Mouse (Mus musculus): ENCODE data around the gene Rnf141. TPM values are rescaled to one million over a fixed set of nuclear protein-coding genes. Genes with fewer than 3 reads are reported as not detected.

Gene Rnf141
- total and polyA plus RNA-seq, 2 experiments from 2014 or later = 26.4 to 59.9 TPM

DNA sequence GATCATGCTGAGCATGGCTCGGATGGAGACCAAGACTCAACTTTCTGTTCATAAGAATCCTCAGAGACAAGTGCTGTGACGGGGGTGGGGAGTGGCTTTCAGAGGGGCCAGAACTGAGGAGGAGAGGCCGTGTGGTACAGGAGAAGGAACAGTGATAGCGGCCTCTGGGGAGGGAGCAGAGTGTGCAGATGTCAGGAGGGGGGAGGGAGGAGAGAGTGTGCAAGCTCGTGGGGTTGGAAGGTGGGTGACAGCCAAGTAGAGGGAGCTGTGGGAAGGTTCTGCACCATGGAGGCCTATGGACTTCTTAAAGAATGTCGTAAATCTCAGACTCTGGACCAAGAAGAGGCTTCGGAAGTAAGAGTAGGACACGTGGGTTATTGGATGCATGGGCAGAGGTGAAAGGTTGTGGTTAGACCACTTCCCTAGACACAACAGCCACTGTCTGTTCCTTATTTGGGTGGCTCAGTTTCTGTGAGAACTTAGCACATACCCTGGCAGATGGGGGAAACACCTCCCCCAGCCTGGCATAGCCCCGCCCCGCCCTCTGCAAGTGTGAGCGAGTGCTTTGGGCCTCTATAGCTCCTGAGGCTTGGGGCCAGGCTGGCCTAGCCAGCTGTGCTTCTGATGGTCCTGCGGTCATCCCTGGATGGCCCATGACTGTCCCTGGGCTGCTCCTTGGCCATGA lies 47.7 kb downstream of the Rnf141 start:
- Histone ChIP-seq H3K4me2 (ENCODE audit: low read depth, low read length) (no peak overlapping the region), H3K9me3 (replicated peaks; ENCODE audit: control insufficient read depth, low read length) (no peaks in the 10 kb centered on the region), H3K36me3 (replicated peaks; ENCODE audit: control insufficient read depth, insufficient read depth, low read length) (peaks cover 10% of the 10 kb centered on the region), H3K27ac (ENCODE audit: low read depth) (no peak overlapping the region), H3K9ac (replicated peaks; ENCODE audit: low read depth, low read length) (no peak overlapping the region), H3K27me3 (ENCODE audit: control insufficient read depth, insufficient read depth, low read length) (no peaks in the 10 kb centered on the region), H3K4me1 (ENCODE audit: control insufficient read depth, insufficient read depth) (no peaks in the 10 kb centered on the region), H3K4me3 (ENCODE audit: low read depth, low read length) (no peak overlapping the region)
- DNase-seq (ENCODE audit: low spot score) (no peak), ATAC-seq (ENCODE audit: insufficient read depth, low read depth) (no peak)
- 67% methylated on average over 12 of the region's 12 CpGs for WGBS
- TF ChIP-seq CTCF (IDR thresholded peaks at IDR 0.05; ENCODE audit: low read depth) (no peak), EP300 (IDR thresholded peaks at IDR 0.05; ENCODE audit: low read depth) (no peak)

GRCm38 (mm10) chr7:110794722-110795121 lies 49.5 kb downstream of the Rnf141 start:
- H3K4me3 ChIP-seq (ENCODE audit: low read depth, low read length) = no peak overlapping the region
- H3K27me3 ChIP-seq (ENCODE audit: control insufficient read depth, insufficient read depth, low read length) = no peaks in the 10 kb centered on the region
- H3K4me1 ChIP-seq (ENCODE audit: control insufficient read depth, insufficient read depth) = no peaks in the 10 kb centered on the region
- no peak for TF ChIP-seq EP300 (IDR thresholded peaks at IDR 0.05; ENCODE audit: low read depth)
- TF ChIP-seq CTCF (IDR thresholded peaks at IDR 0.05; ENCODE audit: low read depth) = no peak
- H3K27ac ChIP-seq (ENCODE audit: low read depth) = no peak overlapping the region
- H3K36me3 ChIP-seq (replicated peaks; ENCODE audit: control insufficient read depth, insufficient read depth, low read length) = peaks cover 7% of the 10 kb centered on the region
- ATAC-seq (ENCODE audit: insufficient read depth, low read depth) (no peak), DNase-seq (ENCODE audit: low spot score) (no peak)
- 77% methylated on average over 4 of the region's 4 CpGs for WGBS
- H3K9me3 ChIP-seq (replicated peaks; ENCODE audit: control insufficient read depth, low read length) = no peaks in the 10 kb centered on the region
- H3K4me2 ChIP-seq (ENCODE audit: low read depth, low read length) = no peak overlapping the region
- H3K9ac ChIP-seq (replicated peaks; ENCODE audit: low read depth, low read length) = no peak overlapping the region

- WGBS = 89% methylated on average over 2 of the region's 2 CpGs
- Histone ChIP-seq H3K9me3 (replicated peaks; ENCODE audit: control insufficient read depth, low read length) (no peaks in the 10 kb centered on the region), H3K4me3 (ENCODE audit: low read depth, low read length) (no peak overlapping the region), H3K4me2 (ENCODE audit: low read depth, low read length) (no peak overlapping the region), H3K36me3 (replicated peaks; ENCODE audit: control insufficient read depth, insufficient read depth, low read length) (peaks cover 7% of the 10 kb centered on the region), H3K27me3 (ENCODE audit: control insufficient read depth, insufficient read depth, low read length) (no peaks in the 10 kb centered on the region), H3K27ac (ENCODE audit: low read depth) (no peak overlapping the region), H3K9ac (replicated peaks; ENCODE audit: low read depth, low read length) (no peak overlapping the region), H3K4me1 (ENCODE audit: control insufficient read depth, insufficient read depth) (no peaks in the 10 kb centered on the region)
- no peak for TF ChIP-seq CTCF (IDR thresholded peaks at IDR 0.05; ENCODE audit: low read depth)
- DNase-seq (ENCODE audit: low spot score) (no peak), ATAC-seq (ENCODE audit: insufficient read depth, low read depth) (no peak)
These were observed 51.4 kb downstream of the Rnf141 start for GRCm38 (mm10) chr7:110792834-110793233.

DNA sequence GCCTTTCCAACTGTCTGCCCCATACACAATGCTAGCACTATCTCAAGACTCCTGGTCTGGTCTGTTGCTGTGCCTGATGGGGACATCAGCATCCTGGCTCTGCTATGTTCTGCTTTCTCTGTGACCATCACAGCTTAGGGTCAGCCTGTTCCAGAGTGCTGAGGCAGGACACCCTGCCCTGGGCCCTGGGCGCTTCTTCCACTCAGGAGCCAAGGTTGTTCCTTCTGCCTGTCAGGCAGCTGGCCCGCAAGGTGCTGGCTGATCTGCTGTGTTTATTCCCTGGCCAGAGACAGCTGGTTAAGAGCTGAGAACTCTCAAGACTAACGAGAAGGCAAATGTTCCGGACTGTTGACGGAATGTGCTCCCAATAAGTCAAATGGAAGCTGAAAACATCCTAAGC lies 52.1 kb downstream of the Rnf141 start:
- Histone ChIP-seq H3K4me2 (ENCODE audit: low read depth, low read length) (no peak overlapping the region), H3K9ac (replicated peaks; ENCODE audit: low read depth, low read length) (no peak overlapping the region), H3K27ac (ENCODE audit: low read depth) (no peak overlapping the region), H3K36me3 (replicated peaks; ENCODE audit: control insufficient read depth, insufficient read depth, low read length) (peaks cover 7% of the 10 kb centered on the region), H3K27me3 (ENCODE audit: control insufficient read depth, insufficient read depth, low read length) (no peaks in the 10 kb centered on the region), H3K4me3 (ENCODE audit: low read depth, low read length) (no peak overlapping the region), H3K4me1 (ENCODE audit: control insufficient read depth, insufficient read depth) (no peaks in the 10 kb centered on the region), H3K9me3 (replicated peaks; ENCODE audit: control insufficient read depth, low read length) (no peaks in the 10 kb centered on the region)
- DNase-seq (ENCODE audit: low spot score) = no peak
- TF ChIP-seq CTCF (IDR thresholded peaks at IDR 0.05; ENCODE audit: low read depth) (no peak), EP300 (IDR thresholded peaks at IDR 0.05; ENCODE audit: low read depth) (no peak)
- 85% methylated on average over 5 of the region's 5 CpGs for WGBS
- no peak for ATAC-seq (ENCODE audit: insufficient read depth, low read depth)

- no peak overlapping the region for H3K27ac ChIP-seq (ENCODE audit: low read depth)
- H3K4me3 ChIP-seq (ENCODE audit: low read depth, low read length) = no peak overlapping the region
- peaks cover 7% of the 10 kb centered on the region for H3K36me3 ChIP-seq (replicated peaks; ENCODE audit: control insufficient read depth, insufficient read depth, low read length)
- TF ChIP-seq EP300 (IDR thresholded peaks at IDR 0.05; ENCODE audit: low read depth) (no peak), CTCF (IDR thresholded peaks at IDR 0.05; ENCODE audit: low read depth) (no peak)
- no peak for ATAC-seq (ENCODE audit: insufficient read depth, low read depth)
- 72% methylated on average over 8 of the region's 8 CpGs for WGBS
- no peaks in the 10 kb centered on the region for H3K9me3 ChIP-seq (replicated peaks; ENCODE audit: control insufficient read depth, low read length)
- H3K27me3 ChIP-seq (ENCODE audit: control insufficient read depth, insufficient read depth, low read length) = no peaks in the 10 kb centered on the region
- H3K4me1 ChIP-seq (ENCODE audit: control insufficient read depth, insufficient read depth) = no peaks in the 10 kb centered on the region; the same call in 1 of the 2 replicates
- no peak for DNase-seq (ENCODE audit: low spot score)
- no peak overlapping the region for H3K9ac ChIP-seq (replicated peaks; ENCODE audit: low read depth, low read length)
- H3K4me2 ChIP-seq (ENCODE audit: low read depth, low read length) = no peak overlapping the region
These were observed 53.4 kb downstream of the Rnf141 start for GRCm38 (mm10) chr7:110790878-110791277.

- TF ChIP-seq EP300 (IDR thresholded peaks at IDR 0.05; ENCODE audit: low read depth) (no peak), CTCF (IDR thresholded peaks at IDR 0.05; ENCODE audit: low read depth) (no peak)
- no peak overlapping the region for H3K4me2 ChIP-seq (ENCODE audit: low read depth, low read length)
- WGBS = 50% methylated on average over 6 of the region's 6 CpGs
- H3K9me3 ChIP-seq (replicated peaks; ENCODE audit: control insufficient read depth, low read length) = no peaks in the 10 kb centered on the region
- no peak overlapping the region for H3K27ac ChIP-seq (ENCODE audit: low read depth)
- no peak for DNase-seq (ENCODE audit: low spot score)
- H3K4me3 ChIP-seq (ENCODE audit: low read depth, low read length) = no peak overlapping the region
- H3K4me1 ChIP-seq (ENCODE audit: control insufficient read depth, insufficient read depth) = peaks cover 10% of the 10 kb centered on the region; the same call in 1 of the 2 replicates
- H3K27me3 ChIP-seq (ENCODE audit: control insufficient read depth, insufficient read depth, low read length) = no peaks in the 10 kb centered on the region
- no peak overlapping the region for H3K9ac ChIP-seq (replicated peaks; ENCODE audit: low read depth, low read length)
- ATAC-seq (ENCODE audit: insufficient read depth, low read depth) = peak; percentile 43; the same call in 1 of the 2 replicates
- H3K36me3 ChIP-seq (replicated peaks; ENCODE audit: control insufficient read depth, insufficient read depth, low read length) = peaks cover 7% of the 10 kb centered on the region; the same call in 1 of the 2 replicates
These were observed 56.9 kb downstream of the Rnf141 start for GRCm38 (mm10) chr7:110787310-110787709.

Measured in heart, postnatal 0 days (tissue).